Mouse (Mus musculus): ENCODE measurements around the gene Fam117a. TPM values are rescaled to one million over a fixed set of nuclear protein-coding genes. Genes with fewer than 3 reads are reported as not detected.
"Not testable (repeated sequence)": the region's sequence is repeated elsewhere in the genome, so short reads cannot be mapped to it uniquely, and the experiment has no call there.

Fam117a gene
- polyA plus RNA-seq, 1 experiment from 2014 or later = 2.7 TPM

- H3K27me3 ChIP-seq (replicated peaks; ENCODE audit: control insufficient read depth, insufficient read depth, low read length) = no peaks in the 10 kb centered on the region
- H3K27ac ChIP-seq (ENCODE audit: low read length) = no peak overlapping the region
- H3K36me3 ChIP-seq (ENCODE audit: control insufficient read depth, insufficient read depth) = no peaks in the 10 kb centered on the region
- H3K4me2 ChIP-seq (ENCODE audit: low read length) = no peak overlapping the region
- H3K9me3 ChIP-seq (ENCODE audit: control insufficient read depth, low read length) = no peaks in the 10 kb centered on the region
- ATAC-seq = no peak
- peaks cover 11% of the 10 kb centered on the region for H3K4me1 ChIP-seq (replicated peaks; ENCODE audit: control insufficient read depth, insufficient read depth, low read length)
- H3K4me3 ChIP-seq (replicated peaks; ENCODE audit: low read length) = no peak overlapping the region
- no peak overlapping the region for H3K9ac ChIP-seq (replicated peaks; ENCODE audit: low read depth, low read length)
- 20% methylated on average over 5 of the region's 5 CpGs for WGBS
Measured at GRCm38 (mm10) chr11:95402196-95402595, 65.4 kb downstream of the Fam117a start.

- H3K4me2 ChIP-seq (ENCODE audit: low read length) = no peak overlapping the region
- no peak for ATAC-seq
- WGBS = 27% methylated on average over 8 of the region's 8 CpGs
- no peaks in the 10 kb centered on the region for H3K9me3 ChIP-seq (ENCODE audit: control insufficient read depth, low read length)
- no peak overlapping the region for H3K27ac ChIP-seq (ENCODE audit: low read length)
- no peak overlapping the region for H3K9ac ChIP-seq (replicated peaks; ENCODE audit: low read depth, low read length)
- H3K4me1 ChIP-seq (replicated peaks; ENCODE audit: control insufficient read depth, insufficient read depth, low read length) = peaks cover 11% of the 10 kb centered on the region
- no peaks in the 10 kb centered on the region for H3K36me3 ChIP-seq (ENCODE audit: control insufficient read depth, insufficient read depth)
- H3K27me3 ChIP-seq (replicated peaks; ENCODE audit: control insufficient read depth, insufficient read depth, low read length) = no peaks in the 10 kb centered on the region
- no peak overlapping the region for H3K4me3 ChIP-seq (replicated peaks; ENCODE audit: low read length)
Measured at GRCm38 (mm10) chr11:95402658-95403101, 65.9 kb downstream of the Fam117a start.

- H3K4me3 ChIP-seq (replicated peaks; ENCODE audit: low read length) = no peak overlapping the region
- no peak overlapping the region for H3K9ac ChIP-seq (replicated peaks; ENCODE audit: low read depth, low read length)
- no peaks in the 10 kb centered on the region for H3K36me3 ChIP-seq (ENCODE audit: control insufficient read depth, insufficient read depth)
- ATAC-seq = no peak
- H3K9me3 ChIP-seq (ENCODE audit: control insufficient read depth, low read length) = no peaks in the 10 kb centered on the region
- H3K4me2 ChIP-seq (ENCODE audit: low read length) = no peak overlapping the region
- 64% methylated on average over 16 of the region's 16 CpGs for WGBS
- H3K27ac ChIP-seq (ENCODE audit: low read length) = no peak overlapping the region
- no peaks in the 10 kb centered on the region for H3K27me3 ChIP-seq (replicated peaks; ENCODE audit: control insufficient read depth, insufficient read depth, low read length)
- peaks cover 7% of the 10 kb centered on the region for H3K4me1 ChIP-seq (replicated peaks; ENCODE audit: control insufficient read depth, insufficient read depth, low read length)
Measured at GRCm38 (mm10) chr11:95403382-95404340, 66.8 kb downstream of the Fam117a start.

- Histone ChIP-seq H3K9me3 (ENCODE audit: control insufficient read depth, low read length) (no peaks in the 10 kb centered on the region), H3K9ac (replicated peaks; ENCODE audit: low read depth, low read length) (no peak overlapping the region), H3K27ac (ENCODE audit: low read length) (no peak overlapping the region), H3K36me3 (ENCODE audit: control insufficient read depth, insufficient read depth) (no peaks in the 10 kb centered on the region), H3K4me2 (ENCODE audit: low read length) (no peak overlapping the region), H3K27me3 (replicated peaks; ENCODE audit: control insufficient read depth, insufficient read depth, low read length) (no peaks in the 10 kb centered on the region), H3K4me1 (replicated peaks; ENCODE audit: control insufficient read depth, insufficient read depth, low read length) (peaks cover 4% of the 10 kb centered on the region), H3K4me3 (replicated peaks; ENCODE audit: low read length) (no peak overlapping the region)
- ATAC-seq = no peak
- 81% methylated on average over 4 of the region's 4 CpGs for WGBS
Measured at GRCm38 (mm10) chr11:95405771-95406170, 69.0 kb downstream of the Fam117a start.

- not testable (repeated sequence) for H3K27me3 ChIP-seq (replicated peaks; ENCODE audit: control insufficient read depth, insufficient read depth, low read length); H3K4me3 ChIP-seq (replicated peaks; ENCODE audit: low read length); H3K9me3 ChIP-seq (ENCODE audit: control insufficient read depth, low read length); H3K4me1 ChIP-seq (replicated peaks; ENCODE audit: control insufficient read depth, insufficient read depth, low read length); ATAC-seq; H3K4me2 ChIP-seq (ENCODE audit: low read length); H3K36me3 ChIP-seq (ENCODE audit: control insufficient read depth, insufficient read depth); H3K9ac ChIP-seq (replicated peaks; ENCODE audit: low read depth, low read length); H3K27ac ChIP-seq (ENCODE audit: low read length)
- 97% methylated on average over 5 of the region's 5 CpGs for WGBS
Measured at GRCm38 (mm10) chr11:95406398-95406797, 69.6 kb downstream of the Fam117a start.

GRCm38 (mm10) chr11:95409450-95410112, 72.8 kb downstream of the Fam117a start:
- Histone ChIP-seq H3K4me1 (replicated peaks; ENCODE audit: control insufficient read depth, insufficient read depth, low read length) (peaks cover 8% of the 10 kb centered on the region), H3K9me3 (ENCODE audit: control insufficient read depth, low read length) (no peaks in the 10 kb centered on the region), H3K27me3 (replicated peaks; ENCODE audit: control insufficient read depth, insufficient read depth, low read length) (no peaks in the 10 kb centered on the region), H3K36me3 (ENCODE audit: control insufficient read depth, insufficient read depth) (no peaks in the 10 kb centered on the region), H3K27ac (ENCODE audit: low read length) (no peak overlapping the region), H3K9ac (replicated peaks; ENCODE audit: low read depth, low read length) (no peak overlapping the region), H3K4me2 (ENCODE audit: low read length) (no peak overlapping the region), H3K4me3 (replicated peaks; ENCODE audit: low read length) (no peak overlapping the region)
- 83% methylated on average over 10 of the region's 10 CpGs for WGBS
- no peak for ATAC-seq

GRCm38 (mm10) chr11:95411453-95412013, 74.7 kb downstream of the Fam117a start:
- H3K4me2 ChIP-seq (ENCODE audit: low read length) = no peak overlapping the region
- WGBS = 37% methylated on average over 6 of the region's 6 CpGs
- H3K27me3 ChIP-seq (replicated peaks; ENCODE audit: control insufficient read depth, insufficient read depth, low read length) = no peaks in the 10 kb centered on the region

GRCm38 (mm10) chr11:95412615-95413014, 75.8 kb downstream of the Fam117a start:
- H3K27me3 ChIP-seq (replicated peaks; ENCODE audit: control insufficient read depth, insufficient read depth, low read length) = no peaks in the 10 kb centered on the region
- ATAC-seq = no peak
- H3K4me3 ChIP-seq (replicated peaks; ENCODE audit: low read length) = no peak overlapping the region
- H3K27ac ChIP-seq (ENCODE audit: low read length) = 0 out of 2 replicates have a peak overlapping the region, but pooled peaks have one; percentile 22
- no peak overlapping the region for H3K9ac ChIP-seq (replicated peaks; ENCODE audit: low read depth, low read length)
- H3K9me3 ChIP-seq (ENCODE audit: control insufficient read depth, low read length) = no peaks in the 10 kb centered on the region
- no peaks in the 10 kb centered on the region for H3K36me3 ChIP-seq (ENCODE audit: control insufficient read depth, insufficient read depth)
- no peak overlapping the region for H3K4me2 ChIP-seq (ENCODE audit: low read length)
- H3K4me1 ChIP-seq (replicated peaks; ENCODE audit: control insufficient read depth, insufficient read depth, low read length) = peaks cover 25% of the 10 kb centered on the region
- WGBS = 71% methylated on average over 3 of the region's 3 CpGs

More at GRCm38 (mm10) chr11:95411453-95412013, 74.7 kb downstream of the Fam117a start:
- Histone ChIP-seq H3K9me3 (ENCODE audit: control insufficient read depth, low read length) (no peaks in the 10 kb centered on the region), H3K9ac (replicated peaks; ENCODE audit: low read depth, low read length) (no peak overlapping the region), H3K4me3 (replicated peaks; ENCODE audit: low read length) (no peak overlapping the region), H3K36me3 (ENCODE audit: control insufficient read depth, insufficient read depth) (no peaks in the 10 kb centered on the region), H3K4me1 (replicated peaks; ENCODE audit: control insufficient read depth, insufficient read depth, low read length) (peaks cover 23% of the 10 kb centered on the region), H3K27ac (ENCODE audit: low read length) (peak overlapping the region; percentile 70)
- no peak for ATAC-seq

All from forebrain, embryonic 16.5 days (tissue).